ENCODE assay signal across 9 mouse cellular contexts in genomic region chr4:117283271-117284191, GRCm38 (mm10). TPM values are rescaled to one million over a fixed set of nuclear protein-coding genes. Genes with fewer than 3 reads are reported as not detected.
DNase-seq lines count a peak whose midpoint lies in the region; ATAC-seq and TF ChIP-seq lines count a peak whose summit lies in the region.
"Had no signal": no experiment of that assay in that cellular context is flagged by ENCODE, and none has a peak within 500 bp of the region (broad histone marks: within the 10 kb centered on the region; RNA-seq: fewer than 3 reads in every experiment).

No protein-coding gene starts in this region.

- WGBS in forebrain, postnatal 0 days = 20% methylated on average over 22 of the region's 22 CpGs
- WGBS in midbrain, embryonic 14.5 days = 6% methylated on average over 22 of the region's 22 CpGs

- H3K4me3 ChIP-seq in ES-E14 (ENCODE audit: insufficient read depth in 1 of 2, low read depth in 1 of 2, low read length in 2 of 2, poor library complexity in 1 of 2, severe bottlenecking in 1 of 2) = 0 out of 4 replicates have a peak overlapping the region, but pooled peaks of 1 of the 2 experiments have one; percentile 5
- no peak overlapping the region for H3K4me3 ChIP-seq in forebrain, postnatal 0 days (ENCODE audit: low read depth, low read length)
- H3K4me3 ChIP-seq in midbrain, embryonic 14.5 days (replicated peaks; ENCODE audit: low read depth, low read length) = no peak overlapping the region

- H3K9me3 ChIP-seq in ES-E14 (ENCODE audit: control insufficient read depth, insufficient read depth, low read depth, low read length) = no peaks in the 10 kb centered on the region
- no peaks in the 10 kb centered on the region for H3K9me3 ChIP-seq in forebrain, postnatal 0 days (ENCODE audit: low read length)
- H3K9me3 ChIP-seq in midbrain, embryonic 14.5 days (ENCODE audit: control insufficient read depth, low read length) = no peaks in the 10 kb centered on the region

- no peak overlapping the region for H3K9ac ChIP-seq in ES-E14 (ENCODE audit: insufficient read depth, low read depth, low read length, poor library complexity, severe bottlenecking)
- 0 out of 2 replicates have a peak overlapping the region, but pooled peaks have one; percentile 10 for H3K9ac ChIP-seq in forebrain, postnatal 0 days
- H3K9ac ChIP-seq in midbrain, embryonic 14.5 days (replicated peaks; ENCODE audit: low read length) = no peak overlapping the region; the same call in 1 of the 2 replicates

- H3K36me3 ChIP-seq in ES-E14 (ENCODE audit: control insufficient read depth, insufficient read depth, low read length, poor library complexity, severe bottlenecking) = peaks cover 86% of the 10 kb centered on the region
- H3K36me3 ChIP-seq in forebrain, postnatal 0 days (ENCODE audit: insufficient read depth) = peaks cover 64% of the 10 kb centered on the region
- H3K36me3 ChIP-seq in midbrain, embryonic 14.5 days (ENCODE audit: control insufficient read depth, insufficient read depth, low read length) = peaks cover 62% of the 10 kb centered on the region

- no peak for TF ChIP-seq CTCF in forebrain, postnatal 0 days (IDR thresholded peaks at IDR 0.05; ENCODE audit: low read depth)

- H3K4me2 ChIP-seq in forebrain, postnatal 0 days (ENCODE audit: low read depth) = no peak overlapping the region
- H3K4me2 ChIP-seq in midbrain, embryonic 14.5 days (ENCODE audit: low read length) = peak overlapping the region; percentile 29; the same call in 1 of the 2 replicates

- peak; percentile 82 to 90 for DNase-seq in cerebellum, postnatal 10 days
- DNase-seq in cerebellum, adult 9-10 months = no peak
- DNase-seq in ES-E14 (ENCODE audit: low read depth, low spot score) = no peak
- DNase-seq in forebrain, postnatal 0 days = no peak
- peak; percentile 67 for DNase-seq in midbrain, embryonic 14.5 days
- no peak for DNase-seq in right cerebral cortex, postnatal 36 days (ENCODE audit: low spot score in 2 of 2)
- no peak for DNase-seq in thymus, postnatal 4 days
- DNase-seq in adipocyte (ENCODE audit: low spot score) = no peak

- 0 out of 2 replicates have a peak, but pooled peaks have one; percentile 19 for ATAC-seq in forebrain, postnatal 0 days
- peak; percentile 60 for ATAC-seq in midbrain, embryonic 14.5 days (ENCODE audit: low FRiP score, low TSS enrichment)

- in situ Hi-C loops in ES-E14 (cut with MboI; ENCODE audit: low sequenced_read_pairs in 2 of 2, unreplicated experiment in 2 of 2) = no loop called here

- H3K27ac ChIP-seq in ES-E14 (ENCODE audit: insufficient read depth, low read depth, low read length, poor library complexity, severe bottlenecking) = peak overlapping the region; percentile 8; the same call in 1 of the 2 replicates
- peak overlapping the region; percentile 29; the same call in 1 of the 2 replicates for H3K27ac ChIP-seq in forebrain, postnatal 0 days (ENCODE audit: low read depth, low read length)
- H3K27ac ChIP-seq in midbrain, embryonic 14.5 days (replicated peaks; ENCODE audit: low read depth, low read length) = peak overlapping the region; percentile 70

- H3K27me3 ChIP-seq in forebrain, postnatal 0 days (ENCODE audit: insufficient read depth, low read length) = no peaks in the 10 kb centered on the region
- H3K27me3 ChIP-seq in midbrain, embryonic 14.5 days (ENCODE audit: control insufficient read depth, insufficient read depth, low read length) = no peaks in the 10 kb centered on the region

- peaks cover 14 to 24% of the 10 kb centered on the region in 2 experiments; a peak in 3 of 4 replicates for H3K4me1 ChIP-seq in ES-E14 (ENCODE audit: control insufficient read depth in 2 of 2, insufficient read depth in 2 of 2, low read length in 2 of 2, poor library complexity in 1 of 2)
- H3K4me1 ChIP-seq in forebrain, postnatal 0 days (ENCODE audit: insufficient read depth) = peaks cover 10% of the 10 kb centered on the region; the same call in 1 of the 2 replicates
- peaks cover 53% of the 10 kb centered on the region for H3K4me1 ChIP-seq in midbrain, embryonic 14.5 days (ENCODE audit: control insufficient read depth, insufficient read depth, low read length)

TF ChIP-seq in ES-E14, 5 proteins besides CTCF, POLR2A, EP300 and RAD21:
- TF ChIP-seq MAFK (IDR thresholded peaks at IDR 0.05; ENCODE audit: insufficient read depth, low read depth, low read length) = peak; percentile 22; the same call in 1 of the 2 replicates
- no peak for TF ChIP-seq CHD2 (IDR thresholded peaks at IDR 0.05; ENCODE audit: low read depth, low read length)
- no peak for TF ChIP-seq HCFC1 (IDR thresholded peaks at IDR 0.05; ENCODE audit: borderline replicate concordance, insufficient read depth, low read length)
- TF ChIP-seq ZC3H11A (IDR thresholded peaks at IDR 0.05; ENCODE audit: borderline replicate concordance, low read depth, low read length) = no peak
- no peak for TF ChIP-seq ZNF384 (IDR thresholded peaks at IDR 0.05; ENCODE audit: low read depth, low read length)

RNA-seq across cellular contexts. Expression of gene Armh1, which starts 31.6 kb away (rescaled TPM):
- 0.18 TPM in 1 of 2 replicates, not detected in the other for total RNA-seq in ES-E14 (2012; rRNA removed)
- total RNA-seq in forebrain, postnatal 0 days (2014; rRNA removed) = 1.5 and 1.8 TPM in 2 replicates
- polyA plus RNA-seq in forebrain, postnatal 0 days (2015; fragmentation: Nextera tagmentation; extraction: Ambion mirVana) = 2.0 and 2.5 TPM in 2 replicates
- 0.54 and 0.73 TPM in 2 replicates for polyA plus RNA-seq in midbrain, embryonic 14.5 days (2014; fragmentation: Nextera tagmentation; extraction: Ambion mirVana)
- polyA plus RNA-seq: C2C12 had no signal

RNA-seq across cellular contexts. Expression of gene Tmem53, which starts 31.8 kb away (rescaled TPM):
- 2.2 and 3.4 TPM in 2 replicates for total RNA-seq in ES-E14 (2012; rRNA removed)
- total RNA-seq in forebrain, postnatal 0 days (2014; rRNA removed) = 9.8 and 11.6 TPM in 2 replicates
- polyA plus RNA-seq in forebrain, postnatal 0 days (2015; fragmentation: Nextera tagmentation; extraction: Ambion mirVana) = 10.5 and 12.4 TPM in 2 replicates
- polyA plus RNA-seq in midbrain, embryonic 14.5 days (2014; fragmentation: Nextera tagmentation; extraction: Ambion mirVana) = 9.1 and 12.2 TPM in 2 replicates

Comparison
In these comparisons a context has a peak if more than half of its experiments do, and no peak if none do; other contexts are left out.
1. DNase-seq: peak in cerebellum, postnatal 10 days (2 of 2) and midbrain, embryonic 14.5 days (single experiment); none in cerebellum, adult 9-10 months (single experiment), ES-E14 (single experiment), forebrain, postnatal 0 days (single experiment), right cerebral cortex, postnatal 36 days (0 of 2), thymus, postnatal 4 days (single experiment) and adipocyte (single experiment).
2. H3K27ac ChIP-seq: peak in every context shown above with its lines; median percentile 70 in midbrain, embryonic 14.5 days; 29 in forebrain, postnatal 0 days; 8 in ES-E14.